In the genomic region with DNA sequence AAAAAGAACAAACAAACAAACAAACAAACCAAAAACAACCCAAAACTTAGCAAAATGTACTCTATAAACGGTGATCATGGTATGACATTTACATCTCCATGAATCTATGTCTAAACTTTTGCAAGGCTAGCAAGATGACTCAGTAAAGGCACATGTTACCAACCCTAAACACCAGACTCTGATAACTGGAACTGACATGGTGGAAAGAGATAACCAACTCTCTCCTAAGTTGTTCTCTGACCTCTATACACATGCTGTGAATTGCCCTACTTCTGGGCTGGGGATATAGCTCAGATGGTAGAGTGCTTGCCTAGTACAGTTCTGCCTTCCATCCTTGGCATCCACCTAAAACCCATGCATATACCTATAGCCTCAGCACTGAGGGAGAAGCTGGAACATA, we compare ENCODE assay signal across 23 mouse cellular contexts. TPM values are rescaled to one million over a fixed set of nuclear protein-coding genes. Genes with fewer than 3 reads are reported as not detected.
DNase-seq lines count a peak whose midpoint lies in the region; ATAC-seq and TF ChIP-seq lines count a peak whose summit lies in the region.
"Had no signal": no experiment of that assay in that cellular context is flagged by ENCODE, and none has a peak within 500 bp of the region (broad histone marks: within the 10 kb centered on the region; RNA-seq: fewer than 3 reads in every experiment).

No protein-coding gene starts in this region.

- no peaks in the 10 kb centered on the region for H3K27me3 ChIP-seq in liver, embryonic 14.5 days (ENCODE audit: control insufficient read depth, insufficient read depth, low read length)
- H3K27me3 ChIP-seq in forebrain, embryonic 10.5 days (ENCODE audit: poor library complexity, severe bottlenecking), result no peaks in the 10 kb centered on the region
- H3K27me3 ChIP-seq: CH12.LX; forebrain, embryonic 12.5 days; heart, embryonic 13.5 days; hindbrain, embryonic 15.5 days; Patski had no signal

- peak overlapping the region; percentile 48 for H3K4me2 ChIP-seq in liver, embryonic 14.5 days (ENCODE audit: low read depth)
- H3K4me2 ChIP-seq: forebrain, embryonic 12.5 days; heart, embryonic 13.5 days; hindbrain, embryonic 15.5 days had no signal

- peak; percentile 45 for ATAC-seq in liver, embryonic 14.5 days (ENCODE audit: insufficient read depth)
- peak; percentile 34 for ATAC-seq in megakaryocyte progenitor cell, adult 5-6 weeks (replicated peaks; ENCODE audit: poor library complexity)
- ATAC-seq in cerebellum, adult (ENCODE audit: insufficient number of reproducible peaks, low FRiP score, low TSS enrichment), result no peak
- ATAC-seq: activated CD4-positive, CD25-positive, alpha-beta regulatory T cell, adult 4 months; forebrain, embryonic 16.5 days; Patski had no signal

- peak overlapping the region; percentile 45; the same call in 1 of the 2 replicates for H3K9ac ChIP-seq in liver, embryonic 14.5 days (replicated peaks)
- H3K9ac ChIP-seq: forebrain, embryonic 12.5 days; heart, embryonic 13.5 days; hindbrain, embryonic 15.5 days had no signal

- peaks cover 37 to 40% of the 10 kb centered on the region in 2 experiments for H3K4me1 ChIP-seq in liver, embryonic 14.5 days (replicated peaks; ENCODE audit: control insufficient read depth in 2 of 2, insufficient read depth in 2 of 2, low read length in 1 of 2)
- H3K4me1 ChIP-seq in forebrain, embryonic 10.5 days, result peaks cover 24% of the 10 kb centered on the region

- H3K27ac ChIP-seq in liver, embryonic 14.5 days, result peak overlapping the region; percentile 77
- H3K27ac ChIP-seq in forebrain, embryonic 10.5 days, result no peak overlapping the region
- H3K27ac ChIP-seq: embryonic facial prominence, embryonic 10.5 days; forebrain, embryonic 12.5 days; heart, adult 2 months; heart, embryonic 13.5 days; hindbrain, embryonic 15.5 days had no signal

- 45% methylated on average over 1 of the region's 1 CpGs for WGBS in liver, embryonic 14.5 days (ENCODE audit: insufficient replicate concordance)
- WGBS in forebrain, embryonic 10.5 days, result 100% methylated on average over 1 of the region's 1 CpGs

- peaks cover 3% of the 10 kb centered on the region; the same call in 1 of the 2 replicates for H3K36me3 ChIP-seq in liver, embryonic 14.5 days (replicated peaks; ENCODE audit: control insufficient read depth, insufficient read depth, low read depth)
- peaks cover 53% of the 10 kb centered on the region for H3K36me3 ChIP-seq in forebrain, embryonic 10.5 days (replicated peaks)

- TF ChIP-seq CTCF in liver, embryonic 14.5 days (IDR thresholded peaks at IDR 0.05; ENCODE audit: low read depth), result no peak

- no peak overlapping the region for H3K4me3 ChIP-seq in liver, embryonic 14.5 days (ENCODE audit: insufficient read depth in 1 of 2, low read depth in 2 of 2, low read length in 2 of 2)
- no peak overlapping the region for H3K4me3 ChIP-seq in forebrain, embryonic 10.5 days
- H3K4me3 ChIP-seq: embryonic facial prominence, embryonic 10.5 days; erythroblast, embryonic 14.5 days; forebrain, embryonic 12.5 days; heart, adult 2 months; heart, embryonic 13.5 days; hindbrain, embryonic 15.5 days had no signal

- peak; percentile 5 for DNase-seq in retina, embryonic 14.5 days (ENCODE audit: low spot score)
- DNase-seq in retina, postnatal 1 day, result no peak
- DNase-seq in liver, embryonic 14.5 days (ENCODE audit: low read depth in 3 of 3, low spot score in 3 of 3), result peak in 1 of 3 experiments; percentile 52
- DNase-seq in forebrain, embryonic 10.5 days (ENCODE audit: extremely low spot score, low spot score), result no peak
- DNase-seq: adrenal gland, postnatal 14 days; cerebellum, adult 18-20 months; cerebellum, postnatal 10 days; gastrocnemius, postnatal 10 days; heart, adult 2 months; heart, postnatal 36 days had no signal

- H3K9me3 ChIP-seq in liver, embryonic 14.5 days (ENCODE audit: control insufficient read depth, low read length), result no peaks in the 10 kb centered on the region
- no peaks in the 10 kb centered on the region for H3K9me3 ChIP-seq in forebrain, embryonic 10.5 days
- H3K9me3 ChIP-seq: embryonic facial prominence, embryonic 10.5 days; forebrain, embryonic 12.5 days; heart, embryonic 13.5 days; hindbrain, embryonic 15.5 days had no signal

- TF ChIP-seq EP300 in liver, embryonic 14.5 days (IDR thresholded peaks at IDR 0.05; ENCODE audit: low read depth), result peak; percentile 68

RNA-seq across cellular contexts. Expression of a gene that starts 4.5 kb away (rescaled TPM):
- 19.2 and 19.4 TPM in 2 replicates for polyA plus RNA-seq in liver, embryonic 14.5 days (2012; rRNA removed)
- 15.6 and 19.6 TPM in 2 replicates for polyA plus RNA-seq in liver, embryonic 14.5 days (2014; fragmentation: Nextera tagmentation; extraction: Ambion mirVana)
- total RNA-seq in megakaryocyte progenitor cell, adult 5-6 weeks (2015), result 24.0 and 24.6 TPM in 2 replicates
- total RNA-seq in megakaryocyte progenitor cell, adult 5-6 weeks (2017), result 24.0 and 26.7 TPM in 2 replicates
- 54.5 and 58.6 TPM in 2 replicates for polyA plus RNA-seq in forebrain, embryonic 10.5 days (2016; fragmentation: Nextera tagmentation; extraction: Ambion mirVana)

RNA-seq across cellular contexts. Expression of a gene that starts 4.6 kb away (rescaled TPM):
- polyA plus RNA-seq in liver, embryonic 14.5 days (2012; rRNA removed), result 4.7 and 6.2 TPM in 2 replicates
- polyA plus RNA-seq in liver, embryonic 14.5 days (2014; fragmentation: Nextera tagmentation; extraction: Ambion mirVana), result 8.8 and 10.3 TPM in 2 replicates
- 8.4 and 11.4 TPM in 2 replicates for total RNA-seq in megakaryocyte progenitor cell, adult 5-6 weeks (2015)
- 22.2 and 32.1 TPM in 2 replicates for total RNA-seq in megakaryocyte progenitor cell, adult 5-6 weeks (2017)
- polyA plus RNA-seq in forebrain, embryonic 10.5 days (2016; fragmentation: Nextera tagmentation; extraction: Ambion mirVana), result 53.4 and 55.3 TPM in 2 replicates

RNA-seq across cellular contexts. Expression of a gene that starts 34.7 kb away (rescaled TPM):
- 1.2 and 1.3 TPM in 2 replicates for polyA plus RNA-seq in liver, embryonic 14.5 days (2012; rRNA removed)
- 0.85 and 1.3 TPM in 2 replicates for polyA plus RNA-seq in liver, embryonic 14.5 days (2014; fragmentation: Nextera tagmentation; extraction: Ambion mirVana)
- total RNA-seq in megakaryocyte progenitor cell, adult 5-6 weeks (2015), result 0.54 TPM in 1 of 2 replicates, not detected in the other
- total RNA-seq in megakaryocyte progenitor cell, adult 5-6 weeks (2017), result not detected in 2 replicates
- 0.35 and 0.68 TPM in 2 replicates for polyA plus RNA-seq in forebrain, embryonic 10.5 days (2016; fragmentation: Nextera tagmentation; extraction: Ambion mirVana)
- total RNA-seq: gastrocnemius, postnatal 10 days had no signal
- polyA plus RNA-seq: erythroblast, embryonic 14.5 days had no signal

RNA-seq across cellular contexts. Expression of a gene that starts 41.8 kb away (rescaled TPM):
- 18.3 and 19.2 TPM in 2 replicates for polyA plus RNA-seq in liver, embryonic 14.5 days (2012; rRNA removed)
- 22.7 and 32.9 TPM in 2 replicates for polyA plus RNA-seq in liver, embryonic 14.5 days (2014; fragmentation: Nextera tagmentation; extraction: Ambion mirVana)
- total RNA-seq in megakaryocyte progenitor cell, adult 5-6 weeks (2015), result 71.4 and 75.1 TPM in 2 replicates
- total RNA-seq in megakaryocyte progenitor cell, adult 5-6 weeks (2017), result 54.0 and 68.3 TPM in 2 replicates
- 51.7 and 57.1 TPM in 2 replicates for polyA plus RNA-seq in forebrain, embryonic 10.5 days (2016; fragmentation: Nextera tagmentation; extraction: Ambion mirVana)

RNA-seq across cellular contexts. Expression of a gene that starts 45.3 kb away (rescaled TPM):
- 0.05 and 0.06 TPM in 2 replicates for polyA plus RNA-seq in liver, embryonic 14.5 days (2012; rRNA removed)
- not detected in 2 replicates for polyA plus RNA-seq in liver, embryonic 14.5 days (2014; fragmentation: Nextera tagmentation; extraction: Ambion mirVana)
- total RNA-seq in megakaryocyte progenitor cell, adult 5-6 weeks (2015), result not detected in 2 replicates
- not detected in 2 replicates for total RNA-seq in megakaryocyte progenitor cell, adult 5-6 weeks (2017)
- 0.05 and 0.12 TPM in 2 replicates for polyA plus RNA-seq in forebrain, embryonic 10.5 days (2016; fragmentation: Nextera tagmentation; extraction: Ambion mirVana)
- total RNA-seq: heart, postnatal 36 days had no signal
- polyA plus RNA-seq: activated CD4-positive, CD25-positive, alpha-beta regulatory T cell, adult 4 months; erythroblast, embryonic 14.5 days; heart, postnatal 0 days; hindbrain, embryonic 11.5 days had no signal
